Mouse (Mus musculus) C2C12 (cell line): Measurements from ENCODE around the gene Adat1.

ENCODE experiments used
- CTCF ChIP-seq: IDR thresholded peaks from one replicate; pipeline ENCODE4 v1.5.1; 2011; ENCODE audit not compliant: control insufficient read depth, insufficient read depth, insufficient read length
- MAX ChIP-seq: IDR thresholded peaks from one replicate; pipeline ENCODE4 v1.6.1; 2011; ENCODE audit warnings: mild to moderate bottlenecking, control low read depth
- MYOG ChIP-seq: IDR thresholded peaks from one replicate; pipeline ENCODE4 v1.6.1; 2011; ENCODE audit not compliant: control insufficient read depth, insufficient read length; ENCODE audit errors: extremely low read depth
- USF1 ChIP-seq: IDR thresholded peaks from one replicate; pipeline ENCODE4 v1.6.1; 2011; ENCODE audit warnings: low read depth, mild to moderate bottlenecking, control low read depth, moderate library complexity

DNA sequence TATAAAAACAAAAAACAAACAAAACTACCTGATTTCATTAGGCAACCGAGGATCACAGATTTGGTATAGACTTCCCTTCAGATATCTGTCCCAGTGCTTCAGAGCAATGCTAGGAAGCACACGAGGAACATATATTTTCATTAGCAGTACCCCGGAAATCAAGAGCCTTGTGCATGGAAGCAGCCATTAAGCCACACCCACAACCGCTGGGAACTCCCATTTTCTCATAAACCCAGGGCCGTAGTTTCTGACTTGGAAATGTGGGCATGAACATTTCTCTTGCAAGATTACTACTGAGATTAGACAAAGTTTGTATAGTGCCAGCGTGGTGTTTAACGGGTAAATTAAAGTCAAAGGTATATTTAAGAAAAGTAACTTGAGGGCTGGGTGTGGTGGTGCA lies 17.5 kb upstream of the Adat1 start:
- no peak for TF ChIP-seq MAX
- no peak for TF ChIP-seq CTCF
- TF ChIP-seq USF1, result no peak
- no peak for TF ChIP-seq MYOG
